Comparison of ENCODE assay signal across 9 mouse cellular contexts in genomic region chr1:143644221-143644620, GRCm38 (mm10). TPM values are rescaled to one million over a fixed set of nuclear protein-coding genes. Genes with fewer than 3 reads are reported as not detected.
DNase-seq lines count a peak whose midpoint lies in the region; ATAC-seq and TF ChIP-seq lines count a peak whose summit lies in the region.
"Had no signal": no experiment of that assay in that cellular context is flagged by ENCODE, and none has a peak within 500 bp of the region (broad histone marks: within the 10 kb centered on the region; RNA-seq: fewer than 3 reads in every experiment).

No protein-coding gene starts in this region.

- DNase-seq in lung, embryonic 14.5 days, result peak; percentile 71
- DNase-seq in lung, adult 18-20 months, result no peak
- peak; percentile 64 for DNase-seq in ZHBTc4 (ENCODE audit: low read depth, low spot score)
- DNase-seq in mesoderm, embryonic 11.5 days (ENCODE audit: low read depth, low spot score), result peak; percentile 60
- no peak for DNase-seq in cerebellum, postnatal 25 days
- no peak for DNase-seq in cerebellum, adult 11 months
- DNase-seq in layer of hippocampus, postnatal 10 days (ENCODE audit: low spot score in 2 of 2), result no peak

- no peaks in the 10 kb centered on the region for H3K9me3 ChIP-seq in lung, embryonic 14.5 days (ENCODE audit: low read depth, low read length)
- H3K9me3 ChIP-seq in forebrain, embryonic 13.5 days (replicated peaks), result no peaks in the 10 kb centered on the region
- H3K9me3 ChIP-seq: heart, embryonic 15.5 days had no signal

- H3K36me3 ChIP-seq in lung, embryonic 14.5 days (ENCODE audit: insufficient read depth), result no peaks in the 10 kb centered on the region
- H3K36me3 ChIP-seq in forebrain, embryonic 13.5 days (ENCODE audit: poor library complexity, severe bottlenecking), result peaks cover 4% of the 10 kb centered on the region
- H3K36me3 ChIP-seq: heart, embryonic 15.5 days had no signal

- H3K4me1 ChIP-seq in lung, embryonic 14.5 days (ENCODE audit: insufficient read depth), result no peaks in the 10 kb centered on the region
- H3K4me1 ChIP-seq in forebrain, embryonic 13.5 days, result peaks cover 19% of the 10 kb centered on the region

- H3K27me3 ChIP-seq in lung, embryonic 14.5 days (ENCODE audit: insufficient read depth, low read length), result no peaks in the 10 kb centered on the region
- H3K27me3 ChIP-seq in forebrain, embryonic 13.5 days, result no peaks in the 10 kb centered on the region
- H3K27me3 ChIP-seq: heart, embryonic 15.5 days had no signal

- H3K27ac ChIP-seq in lung, embryonic 14.5 days (ENCODE audit: low read depth), result no peak overlapping the region
- H3K27ac ChIP-seq in forebrain, embryonic 13.5 days, result no peak overlapping the region
- H3K27ac ChIP-seq: heart, embryonic 15.5 days had no signal

- TF ChIP-seq CTCF in lung, embryonic 14.5 days (IDR thresholded peaks at IDR 0.05; ENCODE audit: low read depth), result peak; percentile 67

- no peak overlapping the region for H3K4me3 ChIP-seq in lung, embryonic 14.5 days (ENCODE audit: low read depth, low read length)
- H3K4me3 ChIP-seq in forebrain, embryonic 13.5 days, result peak overlapping the region; percentile 17; the same call in 1 of the 2 replicates
- H3K4me3 ChIP-seq: heart, embryonic 15.5 days had no signal

- ATAC-seq in lung, embryonic 14.5 days (ENCODE audit: insufficient read depth), result no peak
- ATAC-seq in forebrain, embryonic 13.5 days, result peak; percentile 48

- no peak overlapping the region for H3K9ac ChIP-seq in lung, embryonic 14.5 days
- H3K9ac ChIP-seq in forebrain, embryonic 13.5 days, result no peak overlapping the region
- H3K9ac ChIP-seq: heart, embryonic 15.5 days had no signal

- 96% methylated on average over 2 of the region's 2 CpGs for WGBS in lung, embryonic 14.5 days
- WGBS in forebrain, embryonic 13.5 days, result 94% methylated on average over 2 of the region's 2 CpGs

- H3K4me2 ChIP-seq in lung, embryonic 14.5 days, result no peak overlapping the region
- H3K4me2 ChIP-seq in forebrain, embryonic 13.5 days, result peak overlapping the region; percentile 37
- H3K4me2 ChIP-seq: heart, embryonic 15.5 days had no signal

RNA-seq across cellular contexts. Expression of gene B3galt2, which starts 3.8 kb away (rescaled TPM):
- polyA plus RNA-seq in lung, embryonic 14.5 days (2014; fragmentation: Nextera tagmentation; extraction: Ambion mirVana), result 0.49 and 0.66 TPM in 2 replicates
- polyA plus RNA-seq in forebrain, embryonic 13.5 days (2015; fragmentation: Nextera tagmentation; extraction: Ambion mirVana), result 3.2 and 3.5 TPM in 2 replicates
- total RNA-seq in layer of hippocampus, postnatal 10 days (2021), result 10 to 100 TPM; 20.0 to 23.3 TPM

RNA-seq across cellular contexts. Expression of gene Cdc73, which starts 58.5 kb away (rescaled TPM):
- 22.2 and 24.7 TPM in 2 replicates for polyA plus RNA-seq in lung, embryonic 14.5 days (2014; fragmentation: Nextera tagmentation; extraction: Ambion mirVana)
- polyA plus RNA-seq in forebrain, embryonic 13.5 days (2015; fragmentation: Nextera tagmentation; extraction: Ambion mirVana), result 24.0 and 30.6 TPM in 2 replicates
- 10 to 100 TPM; 48.0 to 49.2 TPM for total RNA-seq in layer of hippocampus, postnatal 10 days (2021)

Comparison
In these comparisons a context has a peak if more than half of its experiments do, and no peak if none do; other contexts are left out.
1. DNase-seq: peak in lung, embryonic 14.5 days (single experiment), ZHBTc4 (single experiment) and mesoderm, embryonic 11.5 days (single experiment); none in lung, adult 18-20 months (0 of 2), cerebellum, postnatal 25 days (0 of 2), cerebellum, adult 11 months (single experiment) and layer of hippocampus, postnatal 10 days (0 of 2).